Mouse (Mus musculus): Measurements from ENCODE around the gene Gm13420.
"Not testable (repeated sequence)": the region's sequence is repeated elsewhere in the genome, so short reads cannot be mapped to it uniquely, and the experiment has no call there.

GRCm38 (mm10) chr2:29708209-29708608 lies 43.3 kb downstream of the Gm13420 start:
- TF ChIP-seq CTCF, EP300 (IDR thresholded peaks at IDR 0.05; ENCODE audit: low read depth): not testable (repeated sequence)
